In genomic region chr4:155142836-155143235, GRCm38 (mm10) we compare ENCODE assay signal across 16 mouse cellular contexts. TPM values are rescaled to one million over a fixed set of nuclear protein-coding genes. Genes with fewer than 3 reads are reported as not detected.
DNase-seq lines count a peak whose midpoint lies in the region; ATAC-seq and TF ChIP-seq lines count a peak whose summit lies in the region.
"Had no signal": no experiment of that assay in that cellular context is flagged by ENCODE, and none has a peak within 500 bp of the region (broad histone marks: within the 10 kb centered on the region; RNA-seq: fewer than 3 reads in every experiment).

No protein-coding gene starts in this region.

- H3K27ac ChIP-seq in heart, embryonic 10.5 days: 0 out of 2 replicates have a peak overlapping the region, but pooled peaks have one; percentile 30
- H3K27ac ChIP-seq in kidney, postnatal 0 days: peak overlapping the region; percentile 87
- H3K27ac ChIP-seq in embryonic facial prominence, embryonic 13.5 days: peak overlapping the region; percentile 99
- H3K27ac ChIP-seq in limb, embryonic 13.5 days: peak overlapping the region; percentile 99
- H3K27ac ChIP-seq: liver, embryonic 15.5 days had no signal

- no peak overlapping the region for H3K9ac ChIP-seq in kidney, postnatal 0 days (ENCODE audit: low read depth, low read length)
- no peak overlapping the region for H3K9ac ChIP-seq in embryonic facial prominence, embryonic 13.5 days
- H3K9ac ChIP-seq in limb, embryonic 13.5 days: 0 out of 2 replicates have a peak overlapping the region, but pooled peaks have one; percentile 53
- H3K9ac ChIP-seq: liver, embryonic 15.5 days had no signal

- H3K4me2 ChIP-seq in kidney, postnatal 0 days (ENCODE audit: low read length): no peak overlapping the region
- H3K4me2 ChIP-seq in embryonic facial prominence, embryonic 13.5 days: no peak overlapping the region
- no peak overlapping the region for H3K4me2 ChIP-seq in limb, embryonic 13.5 days (replicated peaks)
- H3K4me2 ChIP-seq: forebrain, embryonic 13.5 days; liver, embryonic 15.5 days had no signal

- no peak for ATAC-seq in kidney, postnatal 0 days (replicated peaks; ENCODE audit: low FRiP score, low read depth)
- ATAC-seq in embryonic facial prominence, embryonic 13.5 days (ENCODE audit: insufficient number of reproducible peaks, insufficient read depth, low FRiP score, low TSS enrichment, low read depth): no peak
- ATAC-seq in limb, embryonic 13.5 days (ENCODE audit: low FRiP score, low read depth): no peak
- no peak for ATAC-seq in inflammation-experienced regulatory T-cells, adult 6 months
- ATAC-seq: forebrain, embryonic 13.5 days; midbrain, embryonic 16.5 days; Patski had no signal

- no peaks in the 10 kb centered on the region for H3K36me3 ChIP-seq in heart, embryonic 10.5 days
- H3K36me3 ChIP-seq in kidney, postnatal 0 days (ENCODE audit: insufficient read depth, low read length): no peaks in the 10 kb centered on the region
- no peaks in the 10 kb centered on the region for H3K36me3 ChIP-seq in embryonic facial prominence, embryonic 13.5 days
- no peaks in the 10 kb centered on the region for H3K36me3 ChIP-seq in limb, embryonic 13.5 days
- H3K36me3 ChIP-seq: hindbrain, embryonic 10.5 days; liver, embryonic 15.5 days; neural tube, embryonic 12.5 days had no signal

- no peak for TF ChIP-seq CTCF in kidney, postnatal 0 days (IDR thresholded peaks at IDR 0.05; ENCODE audit: low read depth)

- no peak overlapping the region for H3K4me3 ChIP-seq in heart, embryonic 10.5 days
- H3K4me3 ChIP-seq in kidney, postnatal 0 days (replicated peaks; ENCODE audit: low read depth, low read length): no peak overlapping the region
- no peak overlapping the region for H3K4me3 ChIP-seq in embryonic facial prominence, embryonic 13.5 days
- no peak overlapping the region for H3K4me3 ChIP-seq in limb, embryonic 13.5 days
- H3K4me3 ChIP-seq: forebrain, embryonic 13.5 days; hindbrain, embryonic 10.5 days; liver, embryonic 15.5 days; neural tube, embryonic 12.5 days had no signal

- 84% methylated on average over 5 of the region's 5 CpGs for WGBS in heart, embryonic 10.5 days
- WGBS in kidney, postnatal 0 days: 91% methylated on average over 5 of the region's 5 CpGs
- 98% methylated on average over 5 of the region's 5 CpGs for WGBS in embryonic facial prominence, embryonic 13.5 days
- WGBS in limb, embryonic 13.5 days: 85% methylated on average over 5 of the region's 5 CpGs

- DNase-seq in heart, embryonic 10.5 days (ENCODE audit: low spot score): no peak
- DNase-seq in heart, postnatal 4 days: no peak
- no peak for DNase-seq in kidney, postnatal 0 days (ENCODE audit: low spot score)
- no peak for DNase-seq in kidney, postnatal 4 days
- no peak for DNase-seq in embryo, embryonic 11 days
- DNase-seq: cerebellum, postnatal 36 days; thymus, adult 18-20 months had no signal

- no peaks in the 10 kb centered on the region for H3K9me3 ChIP-seq in heart, embryonic 10.5 days
- no peaks in the 10 kb centered on the region for H3K9me3 ChIP-seq in kidney, postnatal 0 days (replicated peaks; ENCODE audit: low read length)
- no peaks in the 10 kb centered on the region for H3K9me3 ChIP-seq in embryonic facial prominence, embryonic 13.5 days
- no peaks in the 10 kb centered on the region for H3K9me3 ChIP-seq in limb, embryonic 13.5 days
- H3K9me3 ChIP-seq: forebrain, embryonic 13.5 days; hindbrain, embryonic 10.5 days; liver, embryonic 15.5 days; neural tube, embryonic 12.5 days had no signal

- H3K27me3 ChIP-seq in heart, embryonic 10.5 days (ENCODE audit: insufficient read depth, poor library complexity, severe bottlenecking): no peaks in the 10 kb centered on the region
- H3K27me3 ChIP-seq in kidney, postnatal 0 days (ENCODE audit: insufficient read depth, low read length): no peaks in the 10 kb centered on the region
- H3K27me3 ChIP-seq in embryonic facial prominence, embryonic 13.5 days: no peaks in the 10 kb centered on the region
- H3K27me3 ChIP-seq in limb, embryonic 13.5 days: no peaks in the 10 kb centered on the region
- H3K27me3 ChIP-seq: forebrain, embryonic 13.5 days; liver, embryonic 15.5 days; neural tube, embryonic 12.5 days; Patski had no signal

- H3K4me1 ChIP-seq in heart, embryonic 10.5 days: peaks cover 58% of the 10 kb centered on the region
- H3K4me1 ChIP-seq in kidney, postnatal 0 days (replicated peaks; ENCODE audit: insufficient read depth, low read length): peaks cover 30% of the 10 kb centered on the region
- H3K4me1 ChIP-seq in embryonic facial prominence, embryonic 13.5 days: peaks cover 75% of the 10 kb centered on the region
- peaks cover 87% of the 10 kb centered on the region for H3K4me1 ChIP-seq in limb, embryonic 13.5 days

RNA-seq across cellular contexts. Expression of gene Morn1, which starts 56.5 kb away (rescaled TPM):
- polyA plus RNA-seq in heart, embryonic 10.5 days (2016; fragmentation: Nextera tagmentation; extraction: Ambion mirVana): 3.6 and 4.6 TPM in 2 replicates
- total RNA-seq in heart, postnatal 4 days (2021): 1 to 10 TPM; 2.8 to 3.0 TPM
- polyA plus RNA-seq in kidney, postnatal 0 days (2015; fragmentation: Nextera tagmentation; extraction: Ambion mirVana): 7.0 and 7.6 TPM in 2 replicates
- polyA plus RNA-seq in embryonic facial prominence, embryonic 13.5 days (2015; fragmentation: Nextera tagmentation; extraction: Ambion mirVana): 5.6 and 6.2 TPM in 2 replicates
- 4.9 and 7.5 TPM in 2 replicates for polyA plus RNA-seq in limb, embryonic 13.5 days (2015; fragmentation: Nextera tagmentation; extraction: Ambion mirVana)
- polyA plus RNA-seq in inflammation-experienced regulatory T-cells, adult 6 months (2017; shearing (Covaris generic)): 1 to 10 TPM in 2 of 3 experiments, under 1 TPM in 1; 0.79 to 2.1 (median 1.7) TPM

RNA-seq across cellular contexts. Expression of gene Rer1, which starts 56.7 kb away (rescaled TPM):
- 144 and 165 TPM in 2 replicates for polyA plus RNA-seq in heart, embryonic 10.5 days (2016; fragmentation: Nextera tagmentation; extraction: Ambion mirVana)
- total RNA-seq in heart, postnatal 4 days (2021): 10 to 100 TPM; 76.1 to 78.4 TPM
- 194 and 205 TPM in 2 replicates for polyA plus RNA-seq in kidney, postnatal 0 days (2015; fragmentation: Nextera tagmentation; extraction: Ambion mirVana)
- polyA plus RNA-seq in embryonic facial prominence, embryonic 13.5 days (2015; fragmentation: Nextera tagmentation; extraction: Ambion mirVana): 147 and 162 TPM in 2 replicates
- polyA plus RNA-seq in limb, embryonic 13.5 days (2015; fragmentation: Nextera tagmentation; extraction: Ambion mirVana): 147 and 149 TPM in 2 replicates
- polyA plus RNA-seq in inflammation-experienced regulatory T-cells, adult 6 months (2017; shearing (Covaris generic)): 100 to 1,000 TPM; 101 to 140 (median 102) TPM

Comparison
In these comparisons a context has a peak if more than half of its experiments do, and no peak if none do; other contexts are left out.
1. H3K27ac ChIP-seq: peak in every context shown above with its lines; median percentile 99 in embryonic facial prominence, embryonic 13.5 days; 99 in limb, embryonic 13.5 days; 87 in kidney, postnatal 0 days; 30 in heart, embryonic 10.5 days.